Mouse (Mus musculus): ENCODE measurements around the gene Cd27. TPM values are rescaled to one million over a fixed set of nuclear protein-coding genes. Genes with fewer than 3 reads are reported as not detected.
A peak's percentile ranks its signal among the peaks of the same experiment; 100 is the strongest.

Gene Cd27
- polyA plus RNA-seq, 1 experiment from 2014 or later: 2.5 TPM

DNA sequence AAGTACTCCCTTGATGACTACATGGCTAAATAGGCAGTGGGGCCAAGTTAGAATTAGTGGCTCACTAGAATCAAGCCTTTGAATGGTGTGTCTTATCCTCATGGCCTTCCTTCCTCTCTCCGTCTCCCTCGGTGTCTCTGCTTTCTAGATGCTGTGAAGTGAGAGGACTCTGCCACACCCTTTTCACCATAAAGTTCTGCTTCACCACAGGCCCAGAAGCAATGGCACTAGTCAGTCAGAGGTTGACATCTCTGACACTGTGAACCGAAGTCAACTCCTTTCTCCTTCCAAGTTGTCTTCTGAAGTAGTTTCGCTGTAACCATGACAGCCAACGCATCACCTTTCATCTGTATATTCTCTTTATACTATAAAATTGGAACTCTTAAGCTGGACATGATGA is 2.7 kb upstream of the Cd27 start:
- 93% methylated on average over 5 of the region's 5 CpGs for WGBS
- H3K27me3 ChIP-seq: no peaks in the 10 kb centered on the region
- peaks cover 7% of the 10 kb centered on the region; the same call in 1 of the 2 replicates for H3K4me1 ChIP-seq
- no peak for ATAC-seq (ENCODE audit: low FRiP score, low read depth)
- H3K36me3 ChIP-seq: no peaks in the 10 kb centered on the region
- H3K27ac ChIP-seq (replicated peaks): no peak overlapping the region
- H3K4me3 ChIP-seq: no peak overlapping the region
- H3K9me3 ChIP-seq: no peaks in the 10 kb centered on the region
- H3K9ac ChIP-seq (replicated peaks): no peak overlapping the region
- no peak overlapping the region for H3K4me2 ChIP-seq (replicated peaks)

GRCm38 (mm10) chr6:125238396-125238795 is 1.6 kb upstream of the Cd27 start:
- Histone ChIP-seq H3K4me2 (replicated peaks) (no peak overlapping the region), H3K36me3 (no peaks in the 10 kb centered on the region), H3K4me1 (peaks cover 7% of the 10 kb centered on the region; the same call in 1 of the 2 replicates), H3K9me3 (no peaks in the 10 kb centered on the region), H3K4me3 (no peak overlapping the region), H3K9ac (replicated peaks) (no peak overlapping the region), H3K27me3 (no peaks in the 10 kb centered on the region), H3K27ac (replicated peaks) (no peak overlapping the region)
- 87% methylated on average over 6 of the region's 6 CpGs for WGBS
- ATAC-seq (ENCODE audit: low FRiP score, low read depth): no peak

- Histone ChIP-seq H3K9me3 (no peaks in the 10 kb centered on the region), H3K4me1 (peaks cover 7% of the 10 kb centered on the region; the same call in 1 of the 2 replicates), H3K4me2 (replicated peaks) (no peak overlapping the region), H3K36me3 (no peaks in the 10 kb centered on the region), H3K27me3 (no peaks in the 10 kb centered on the region), H3K4me3 (no peak overlapping the region), H3K9ac (replicated peaks) (no peak overlapping the region), H3K27ac (replicated peaks) (no peak overlapping the region)
- no peak for ATAC-seq (ENCODE audit: low FRiP score, low read depth)
- 92% methylated on average over 4 of the region's 4 CpGs for WGBS
These were observed 611 bp upstream of the Cd27 start for GRCm38 (mm10) chr6:125237421-125237820.

DNA sequence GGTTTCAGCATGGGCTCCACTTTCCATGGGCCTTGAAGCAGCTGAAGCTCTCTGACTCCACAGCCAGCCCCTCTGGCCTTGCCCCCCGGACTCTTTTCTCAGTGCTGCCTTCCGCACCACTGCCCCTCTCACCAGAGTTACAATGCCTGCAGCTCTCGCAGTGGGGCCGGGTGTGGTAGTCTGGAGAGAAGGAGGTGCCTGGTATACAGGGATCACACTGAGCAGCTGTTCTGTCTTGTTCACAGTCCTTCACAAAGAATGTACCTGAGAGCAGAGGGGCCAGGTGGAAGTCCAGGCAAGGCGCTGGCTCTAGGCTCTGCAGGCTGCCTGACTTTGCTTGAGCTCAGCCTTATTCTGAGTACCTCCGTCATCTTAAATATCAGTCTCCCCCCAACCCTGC is 469 bp downstream of the Cd27 start:
- WGBS: 61% methylated on average over 6 of the region's 6 CpGs
- H3K9me3 ChIP-seq: no peaks in the 10 kb centered on the region
- no peak for ATAC-seq (ENCODE audit: low FRiP score, low read depth)
- H3K4me3 ChIP-seq: no peak overlapping the region
- no peak overlapping the region for H3K27ac ChIP-seq (replicated peaks)
- H3K4me1 ChIP-seq: peaks cover 17% of the 10 kb centered on the region
- H3K27me3 ChIP-seq: no peaks in the 10 kb centered on the region
- no peaks in the 10 kb centered on the region for H3K36me3 ChIP-seq
- no peak overlapping the region for H3K4me2 ChIP-seq (replicated peaks)
- no peak overlapping the region for H3K9ac ChIP-seq (replicated peaks)

DNA sequence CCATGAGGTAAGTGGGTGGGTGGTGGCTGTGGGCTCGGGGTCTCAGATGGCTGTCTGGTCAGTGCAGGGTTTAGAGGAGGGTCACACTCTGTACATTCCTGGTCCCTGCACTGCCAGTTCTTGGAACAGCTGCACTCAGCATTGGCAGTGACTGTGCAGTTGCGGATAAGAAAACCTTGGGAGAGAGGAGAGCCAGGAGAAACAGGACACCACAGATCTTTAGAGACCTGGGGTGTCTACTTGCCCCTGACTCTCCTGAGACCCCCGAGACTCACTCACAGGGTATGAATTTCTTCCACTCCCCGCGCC is 2.3 kb downstream of the Cd27 start:
- no peak overlapping the region for H3K27ac ChIP-seq (replicated peaks)
- peaks cover 21% of the 10 kb centered on the region for H3K4me1 ChIP-seq
- no peaks in the 10 kb centered on the region for H3K27me3 ChIP-seq
- no peak overlapping the region for H3K4me3 ChIP-seq
- no peak overlapping the region for H3K9ac ChIP-seq (replicated peaks)
- no peaks in the 10 kb centered on the region for H3K9me3 ChIP-seq
- no peak overlapping the region for H3K4me2 ChIP-seq (replicated peaks)
- no peak for ATAC-seq (ENCODE audit: low FRiP score, low read depth)
- 75% methylated on average over 3 of the region's 5 CpGs for WGBS
- H3K36me3 ChIP-seq: no peaks in the 10 kb centered on the region

- Histone ChIP-seq H3K27ac (replicated peaks) (no peak overlapping the region), H3K4me1 (peaks cover 21% of the 10 kb centered on the region), H3K27me3 (no peaks in the 10 kb centered on the region), H3K4me2 (replicated peaks) (no peak overlapping the region), H3K4me3 (no peak overlapping the region), H3K9ac (replicated peaks) (no peak overlapping the region; the same call in 1 of the 2 replicates), H3K9me3 (no peaks in the 10 kb centered on the region), H3K36me3 (no peaks in the 10 kb centered on the region)
- no peak for ATAC-seq (ENCODE audit: low FRiP score, low read depth)
- WGBS: 66% methylated on average over 7 of the region's 7 CpGs
These were observed 2.8 kb downstream of the Cd27 start for GRCm38 (mm10) chr6:125233816-125234519.

DNA sequence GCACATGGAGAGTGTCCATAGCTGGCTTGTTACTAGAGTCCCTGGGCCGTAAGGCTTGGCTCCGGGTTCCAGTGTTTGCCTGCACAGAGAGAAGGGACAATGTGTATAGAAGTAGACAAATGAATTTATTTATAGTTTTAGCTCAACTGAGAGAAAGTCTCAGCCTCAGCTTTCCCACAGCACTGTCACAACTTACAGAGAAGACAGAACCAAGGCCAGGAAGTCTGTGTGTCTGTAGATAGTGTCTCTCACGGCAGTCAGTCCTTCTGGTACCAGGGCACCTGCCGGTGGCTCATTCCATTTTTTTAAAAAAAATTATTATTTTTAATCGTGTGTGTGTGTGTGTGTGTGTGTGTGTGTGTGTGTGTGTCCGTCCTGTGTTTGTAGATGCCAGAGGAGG is 4.3 kb downstream of the Cd27 start:
- Histone ChIP-seq H3K27me3 (no peaks in the 10 kb centered on the region), H3K4me3 (no peak overlapping the region), H3K27ac (replicated peaks) (no peak overlapping the region), H3K9ac (replicated peaks) (no peak overlapping the region), H3K4me1 (peaks cover 21% of the 10 kb centered on the region), H3K4me2 (replicated peaks) (no peak overlapping the region), H3K36me3 (no peaks in the 10 kb centered on the region), H3K9me3 (no peaks in the 10 kb centered on the region)
- no peak for ATAC-seq (ENCODE audit: low FRiP score, low read depth)
- 83% methylated on average over 6 of the region's 6 CpGs for WGBS

- ATAC-seq (ENCODE audit: low FRiP score, low read depth): no peak
- H3K9ac ChIP-seq (replicated peaks): peak overlapping the region; percentile 65
- WGBS: 59% methylated on average over 4 of the region's 4 CpGs
These were observed 4.8 kb downstream of the Cd27 start for GRCm38 (mm10) chr6:125232045-125232437.

DNA sequence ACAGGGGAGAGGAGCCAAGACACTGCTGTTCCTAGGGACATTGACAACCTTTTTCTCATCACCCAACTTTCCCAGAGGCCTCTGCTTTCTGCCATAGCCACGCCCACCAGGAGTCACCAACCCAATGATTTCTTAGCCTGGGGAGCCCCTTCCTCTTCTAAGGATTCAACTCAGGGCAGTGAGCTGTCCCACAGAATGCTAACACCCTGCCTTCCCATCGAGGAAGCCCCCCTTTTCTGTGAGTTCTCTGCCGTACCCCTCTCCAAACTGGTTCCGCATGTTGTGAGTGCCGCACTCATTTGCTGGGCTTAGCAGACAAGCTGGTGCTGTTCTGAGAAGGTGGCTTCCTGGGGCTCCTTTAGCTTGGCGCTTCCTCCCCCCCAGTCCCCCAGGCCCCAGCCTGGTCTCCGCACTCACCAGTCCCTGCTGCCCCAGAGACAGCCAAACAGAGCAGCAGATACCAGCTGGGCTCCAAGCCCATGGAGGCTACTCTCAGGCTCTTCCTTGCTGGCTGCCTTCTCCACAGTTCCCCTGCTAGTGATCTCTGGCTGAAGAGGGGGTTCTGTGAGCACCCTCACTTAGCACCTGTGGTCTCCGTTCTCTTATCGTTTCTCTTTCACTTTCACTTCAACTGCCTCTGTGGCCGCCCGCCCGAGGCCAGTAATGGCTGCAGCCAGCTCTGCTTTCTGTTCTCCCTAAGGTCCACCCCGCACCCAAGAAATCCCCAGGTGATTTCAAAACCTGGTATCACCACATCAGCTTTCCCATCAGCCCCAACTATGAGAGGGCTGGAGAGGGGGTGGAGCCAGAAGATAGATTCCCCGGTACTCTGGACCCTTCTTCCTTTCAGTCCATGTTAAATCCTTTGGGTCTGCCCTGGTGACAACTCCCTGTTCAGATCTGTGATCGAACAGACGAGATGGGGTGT is 5.4 kb downstream of the Cd27 start, which contains the start of gene Tapbpl:
TSS of gene Tapbpl (minus strand) at position 744 of the 928 bp plus-strand sequence.
- WGBS: 10% methylated on average over 16 of the region's 16 CpGs

More at GRCm38 (mm10) chr6:125232045-125232437, 4.8 kb downstream of the Cd27 start:
- H3K9me3 ChIP-seq: no peaks in the 10 kb centered on the region
- H3K36me3 ChIP-seq: no peaks in the 10 kb centered on the region
- peak overlapping the region; percentile 79 for H3K4me2 ChIP-seq (replicated peaks)
- H3K27me3 ChIP-seq: no peaks in the 10 kb centered on the region
- peaks cover 21% of the 10 kb centered on the region for H3K4me1 ChIP-seq
- peak overlapping the region; percentile 43 for H3K4me3 ChIP-seq
- H3K27ac ChIP-seq (replicated peaks): 0 out of 2 replicates have a peak overlapping the region, but pooled peaks have one; percentile 42

GRCm38 (mm10) chr6:125230571-125230970 is 6.2 kb downstream of the Cd27 start:
- WGBS: 70% methylated on average over 9 of the region's 9 CpGs
- 0 out of 2 replicates have a peak overlapping the region, but pooled peaks have one; percentile 2 for H3K4me2 ChIP-seq (replicated peaks)
- 0 out of 2 replicates have a peak, but pooled peaks have one; percentile 17 for ATAC-seq (ENCODE audit: low FRiP score, low read depth)

More for the DNA sequence above, 5.4 kb downstream of the Cd27 start, which contains the start of gene Tapbpl:
- no peaks in the 10 kb centered on the region for H3K9me3 ChIP-seq
- H3K4me3 ChIP-seq: peak within 1 kb of the TSS; percentile 43
- H3K9ac ChIP-seq (replicated peaks): peak within 1 kb of the TSS; percentile 65
- peak within 1 kb of the TSS; percentile 79 for H3K4me2 ChIP-seq (replicated peaks)
- ATAC-seq (ENCODE audit: low FRiP score, low read depth): peak; percentile 70
- H3K36me3 ChIP-seq: no peaks in the 10 kb centered on the region
- H3K27me3 ChIP-seq: no peaks in the 10 kb centered on the region
- H3K27ac ChIP-seq (replicated peaks): peak within 1 kb of the TSS; percentile 42
- peaks cover 17% of the 10 kb centered on the region for H3K4me1 ChIP-seq

GRCm38 (mm10) chr6:125225518-125226115 is 11.2 kb downstream of the Cd27 start:
- no peak for ATAC-seq (ENCODE audit: low FRiP score, low read depth)
- 86% methylated on average over 5 of the region's 5 CpGs for WGBS
- no peak overlapping the region for H3K27ac ChIP-seq (replicated peaks)
- H3K4me1 ChIP-seq: no peaks in the 10 kb centered on the region
- no peaks in the 10 kb centered on the region for H3K9me3 ChIP-seq
- H3K4me3 ChIP-seq: no peak overlapping the region
- H3K36me3 ChIP-seq: 0 out of 2 replicates have a peak, but pooled peaks cover 3% of the 10 kb centered on the region
- no peaks in the 10 kb centered on the region for H3K27me3 ChIP-seq
- H3K9ac ChIP-seq (replicated peaks): no peak overlapping the region
- H3K4me2 ChIP-seq (replicated peaks): no peak overlapping the region

More at GRCm38 (mm10) chr6:125230571-125230970, 6.2 kb downstream of the Cd27 start:
- H3K27ac ChIP-seq (replicated peaks): no peak overlapping the region
- no peaks in the 10 kb centered on the region for H3K9me3 ChIP-seq
- H3K9ac ChIP-seq (replicated peaks): no peak overlapping the region
- no peaks in the 10 kb centered on the region for H3K36me3 ChIP-seq
- H3K27me3 ChIP-seq: no peaks in the 10 kb centered on the region
- H3K4me3 ChIP-seq: no peak overlapping the region
- H3K4me1 ChIP-seq: peaks cover 14% of the 10 kb centered on the region
